Mouse (Mus musculus): ENCODE measurements around the gene Sash1.

- no peak for TF ChIP-seq FOSL1 (IDR thresholded peaks at IDR 0.05; ENCODE audit: insufficient read depth, low read length, poor library complexity, severe bottlenecking)
- no peak for TF ChIP-seq CTCF (IDR thresholded peaks at IDR 0.05; ENCODE audit: control insufficient read depth, insufficient read depth, insufficient read length)
- no peak for TF ChIP-seq MAX (IDR thresholded peaks at IDR 0.05)
- no peak for TF ChIP-seq USF1 (IDR thresholded peaks at IDR 0.05; ENCODE audit: low read depth)
- TF ChIP-seq CEBPB (IDR thresholded peaks at IDR 0.05; ENCODE audit: low read depth), result no peak
- TF ChIP-seq MYOG (IDR thresholded peaks at IDR 0.05; ENCODE audit: control insufficient read depth, extremely low read depth, insufficient read length), result no peak
- TF ChIP-seq MYOD1 (IDR thresholded peaks at IDR 0.05; ENCODE audit: control insufficient read depth, insufficient read length, low read depth), result no peak
These were observed 13.1 kb downstream of the Sash1 start for GRCm38 (mm10) chr10:8872788-8873187.

All from C2C12 (cell line).